Comparison of ENCODE assay signal across 14 mouse cellular contexts in the genomic region with DNA sequence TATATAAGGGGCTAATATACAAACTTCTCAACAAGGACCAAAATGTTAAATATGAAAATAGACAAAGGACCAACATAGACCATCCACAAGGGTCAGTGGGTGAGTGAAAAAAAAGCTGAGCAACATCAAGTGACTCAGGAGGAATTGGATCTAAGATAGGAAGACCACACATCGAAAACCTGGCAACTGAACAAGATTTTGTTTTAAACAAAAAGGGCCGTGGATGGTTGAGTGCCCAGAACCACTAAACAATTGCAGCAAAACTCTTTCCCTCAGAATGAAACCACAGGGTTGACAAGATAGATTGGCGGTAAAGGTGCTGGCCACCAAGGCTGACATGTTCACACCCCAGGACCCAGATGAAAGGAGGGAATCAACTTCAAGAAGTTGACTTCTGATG.
"Had no signal": no experiment of that assay in that cellular context is flagged by ENCODE, and none has a peak within 500 bp of the region (broad histone marks: within the 10 kb centered on the region; RNA-seq: fewer than 3 reads in every experiment).

No protein-coding gene starts in this region.

- H3K4me1 ChIP-seq: midbrain, embryonic 15.5 days had no signal

- H3K4me3 ChIP-seq: kidney, embryonic 15.5 days; layer of hippocampus, adult 2 months; left cerebral cortex, adult 2 months; liver, embryonic 13.5 days; megakaryocyte, embryonic 14.5 days; midbrain, embryonic 12.5 days; midbrain, embryonic 15.5 days had no signal

- DNase-seq: kidney, adult 11 months; kidney, adult 8-10 months; kidney, postnatal 14 days; layer of hippocampus, postnatal 36 days; liver, embryonic 13.5 days; lung, embryonic 14.5 days; thymus, adult 18-20 months; thymus, postnatal 36 days had no signal
